Mouse (Mus musculus) brain, embryonic 14.5 days (tissue): ENCODE measurements around the gene Trim67. TPM values are rescaled to one million over a fixed set of nuclear protein-coding genes. Genes with fewer than 3 reads are reported as not detected.

Source experiments
- DNase-seq: peaks from one replicate; pipeline ENCODE4 v3.0.0-alpha.2; 2011; ENCODE audit warnings: low read depth
- CTCF ChIP-seq: fragments of 200-500 bp; IDR thresholded peaks from 2 replicates; pipeline ENCODE4 v1.5.1; 2012; ENCODE audit warnings: inconsistent platforms, mild to moderate bottlenecking, moderate library complexity, borderline replicate concordance; ENCODE audit not compliant: insufficient read depth, insufficient read length; ENCODE audit errors: extremely low read depth
- POLR2A ChIP-seq: fragments of 200-500 bp; IDR thresholded peaks from 2 replicates; pipeline ENCODE4 v1.6.1; 2012; ENCODE audit warnings: mild to moderate bottlenecking, inconsistent platforms, borderline replicate concordance; ENCODE audit not compliant: poor library complexity, insufficient read depth, insufficient read length, severe bottlenecking; ENCODE audit errors: extremely low read depth
- polyA plus RNA-seq: library from polyadenylated mRNA; depleted of rRNA; stranded (reverse); fragments of >200 nt; gene quantifications from 2 replicates; pipeline ENCODE4 v1.2.3, GENCODE M21; 2012; rRNA removed

The Trim67 gene
- 41.7 and 81.6 TPM in 2 replicates for polyA plus RNA-seq

DNA sequence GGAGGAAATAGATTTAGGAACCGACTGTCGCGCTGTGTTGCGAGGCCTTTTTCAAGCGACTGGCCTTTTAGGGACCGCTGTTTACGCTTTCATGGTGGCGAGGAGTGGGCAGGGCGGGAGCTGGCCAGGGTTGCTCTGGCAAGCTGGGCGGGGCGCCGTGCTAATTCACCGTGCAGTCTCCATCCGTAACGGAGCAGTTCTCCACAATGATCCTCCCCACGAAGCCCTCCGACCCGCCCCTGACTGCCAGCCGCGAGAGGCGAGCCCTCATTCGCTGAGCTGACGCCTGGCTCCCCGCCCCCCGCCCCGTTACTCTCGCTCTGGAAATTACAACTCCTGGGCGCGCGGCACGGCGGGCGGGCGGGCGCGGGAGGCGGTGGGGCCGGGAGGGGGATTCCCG lies at the start of gene Trim67:
Gene Trim67 (plus strand): TSS at position 385 of the 400 bp plus-strand sequence.
- DNase-seq: peak; percentile 97
- TF ChIP-seq POLR2A (peak; percentile 65; the same call in 1 of the 2 replicates), CTCF (no peak)

DNA sequence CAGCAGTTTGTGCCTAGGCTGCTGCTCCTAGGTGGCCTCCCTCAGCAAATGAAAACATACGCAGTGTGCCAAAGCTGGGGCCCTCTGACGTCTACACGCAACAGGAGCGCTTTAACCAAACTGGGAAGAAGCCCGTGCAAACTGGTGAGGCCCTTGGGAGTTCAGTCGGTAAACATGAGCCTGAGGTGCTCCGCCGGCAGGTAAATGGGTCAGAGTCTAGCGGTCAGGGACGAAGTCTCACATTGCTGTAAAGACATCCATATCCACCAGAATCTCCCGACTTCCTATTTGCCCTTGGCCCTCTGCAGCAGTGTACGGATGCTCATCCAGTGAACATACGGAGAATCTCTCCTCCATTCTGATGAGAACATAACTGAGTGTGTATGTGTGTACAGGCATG lies 46.2 kb upstream of the Trim67 start:
- no peak for TF ChIP-seq POLR2A
- TF ChIP-seq CTCF: no peak
- no peak for DNase-seq

DNA sequence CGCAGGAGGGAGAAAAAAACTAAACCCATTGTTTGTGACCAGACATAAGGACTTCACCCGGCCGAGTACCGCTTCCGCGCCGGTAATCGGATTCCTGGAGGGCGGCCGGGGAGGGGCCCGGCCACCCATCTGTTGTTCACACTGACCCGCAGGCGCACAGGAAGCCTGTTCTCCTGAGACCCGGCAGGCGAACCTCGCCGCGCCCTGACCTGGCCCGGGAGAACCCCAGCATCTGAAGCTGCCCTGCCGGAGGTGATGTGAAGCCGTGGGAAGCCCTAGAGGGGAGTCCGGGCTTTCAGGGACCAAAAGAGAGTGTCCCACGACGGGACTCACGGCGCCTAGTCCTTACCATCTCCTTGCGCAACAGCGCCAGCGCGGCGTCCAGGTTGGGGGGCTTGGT lies 41.7 kb upstream of the Trim67 start:
- DNase-seq: no peak
- TF ChIP-seq POLR2A: no peak
- TF ChIP-seq CTCF: no peak

DNA sequence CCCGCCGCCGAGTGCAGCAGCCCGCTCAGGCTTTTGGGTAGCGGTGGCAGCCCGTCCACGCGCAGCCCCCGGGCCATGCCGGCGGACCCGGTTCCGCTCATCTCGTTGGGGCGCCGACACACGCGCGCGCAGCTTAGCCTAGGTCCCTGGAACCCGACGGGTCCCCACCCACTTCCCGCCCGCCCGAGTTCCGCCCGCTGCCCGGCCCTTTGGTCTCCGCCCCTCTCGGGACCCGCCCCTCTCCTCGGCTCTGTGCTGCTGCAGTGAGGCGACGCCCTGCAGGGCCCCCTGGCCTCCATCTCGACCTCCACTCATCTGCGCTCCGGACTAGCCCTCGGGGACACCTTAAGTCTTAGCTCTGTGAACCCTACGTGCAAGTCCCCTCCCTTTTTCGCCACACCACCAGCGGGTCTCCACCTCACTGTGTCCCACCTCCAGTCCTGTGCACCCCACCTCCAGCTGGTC lies 41.2 kb upstream of the Trim67 start, which contains the start of gene Fam89a:
Gene Fam89a (minus strand): TSS at position 124 of the 465 bp plus-strand sequence.
- TF ChIP-seq CTCF (no peak), POLR2A (no peak)
- DNase-seq: peak; percentile 19

DNA sequence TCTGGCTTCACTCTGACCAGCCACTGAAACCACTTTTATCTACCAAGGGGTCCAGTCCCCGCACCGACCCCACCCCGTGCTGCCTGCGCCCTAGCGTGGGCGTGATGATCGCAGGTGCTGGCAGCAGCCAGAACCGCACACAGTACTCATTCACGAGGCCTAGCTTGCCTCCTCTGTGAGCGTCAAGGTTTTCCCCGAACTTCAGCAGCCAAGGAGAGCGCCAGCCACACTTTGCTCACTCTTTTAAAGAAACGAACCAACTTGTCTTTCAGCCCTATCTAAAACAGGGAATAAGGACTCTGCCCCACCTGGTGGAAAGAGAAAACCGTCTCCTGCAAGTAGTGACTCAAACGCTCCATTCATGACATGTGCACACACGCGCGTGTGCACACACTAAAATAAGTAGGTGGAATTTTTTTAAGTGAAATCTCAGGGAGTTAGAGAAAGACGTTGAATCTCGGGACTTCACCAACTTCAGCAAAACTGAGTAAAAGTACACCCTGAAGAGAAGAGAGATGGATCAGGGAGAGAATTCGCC lies 40.5 kb upstream of the Trim67 start:
- DNase-seq: no peak
- TF ChIP-seq CTCF: no peak

DNA sequence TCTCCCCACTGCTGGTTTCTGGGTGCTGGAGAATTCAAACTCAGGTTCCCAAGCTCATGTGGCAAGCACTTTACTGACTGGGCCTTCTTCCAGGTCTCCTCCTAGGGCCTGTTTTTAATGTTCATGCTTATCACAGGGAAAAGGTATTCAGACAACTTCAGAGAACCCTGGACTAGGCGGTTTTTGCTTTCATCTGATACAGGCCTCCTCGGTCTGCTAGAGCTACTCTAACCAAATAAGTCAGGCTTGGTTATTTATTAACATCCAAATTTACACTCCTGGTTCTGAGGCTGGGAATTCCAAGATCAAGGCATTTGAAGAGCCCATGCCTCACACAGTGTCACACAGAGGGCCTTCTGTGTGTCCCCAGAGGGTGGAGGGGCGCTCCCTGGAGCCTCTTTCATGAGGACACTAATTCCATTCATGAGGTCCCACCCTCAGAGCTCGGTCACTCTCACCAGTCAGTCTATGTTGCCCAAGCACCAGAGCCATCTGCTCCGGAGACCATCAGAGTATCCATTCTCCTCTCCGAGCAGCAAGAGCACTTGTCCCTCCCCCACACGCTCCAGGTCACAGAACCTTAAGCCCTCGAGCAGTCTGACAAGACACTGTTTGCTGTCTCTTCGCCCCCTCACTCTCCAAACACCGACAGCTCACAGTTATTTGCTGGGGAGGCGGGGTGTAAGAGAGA lies 38.6 kb upstream of the Trim67 start:
- TF ChIP-seq CTCF (no peak), POLR2A (no peak)
- DNase-seq: peak; percentile 24

DNA sequence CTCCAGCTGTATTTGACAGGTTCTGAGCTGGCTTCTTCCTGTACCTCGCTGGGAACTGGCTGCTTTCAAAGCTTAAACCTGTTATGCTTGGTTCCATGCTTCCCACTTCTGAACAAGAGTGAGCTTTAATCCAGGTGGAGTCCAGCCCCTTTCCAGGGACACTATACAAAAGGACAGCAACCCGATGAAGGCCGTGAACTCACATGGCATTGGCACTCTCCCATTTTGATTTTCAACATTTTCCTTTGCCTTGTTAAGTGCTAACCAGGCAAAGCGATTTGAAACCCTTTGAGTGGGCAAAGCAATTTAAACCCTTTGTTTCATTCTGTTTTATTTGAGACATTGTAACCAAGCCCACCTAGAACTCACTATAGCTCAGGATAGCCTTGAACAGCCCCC lies 38.1 kb upstream of the Trim67 start:
- no peak for DNase-seq
- no peak for TF ChIP-seq CTCF
- no peak for TF ChIP-seq POLR2A

DNA sequence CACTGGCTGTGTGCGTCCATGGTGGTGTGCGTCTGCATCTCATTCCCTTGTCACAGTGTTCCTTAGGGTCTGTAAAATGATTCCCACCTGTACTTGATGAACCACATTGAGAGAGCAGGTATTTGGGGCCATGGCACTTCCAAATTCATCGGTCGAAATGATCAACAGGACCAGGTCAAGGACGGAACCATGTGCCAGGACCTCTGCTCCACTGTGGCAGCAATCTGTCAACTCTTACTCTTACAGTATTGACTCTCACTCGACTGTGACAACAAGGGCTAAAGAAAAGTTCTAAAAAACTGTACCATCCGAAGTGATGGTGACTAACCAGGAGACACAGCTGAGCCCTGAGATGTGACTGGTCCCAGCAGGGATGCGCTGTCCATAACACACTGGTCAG lies 37.4 kb upstream of the Trim67 start:
- no peak for DNase-seq
- TF ChIP-seq CTCF (no peak), POLR2A (no peak)

DNA sequence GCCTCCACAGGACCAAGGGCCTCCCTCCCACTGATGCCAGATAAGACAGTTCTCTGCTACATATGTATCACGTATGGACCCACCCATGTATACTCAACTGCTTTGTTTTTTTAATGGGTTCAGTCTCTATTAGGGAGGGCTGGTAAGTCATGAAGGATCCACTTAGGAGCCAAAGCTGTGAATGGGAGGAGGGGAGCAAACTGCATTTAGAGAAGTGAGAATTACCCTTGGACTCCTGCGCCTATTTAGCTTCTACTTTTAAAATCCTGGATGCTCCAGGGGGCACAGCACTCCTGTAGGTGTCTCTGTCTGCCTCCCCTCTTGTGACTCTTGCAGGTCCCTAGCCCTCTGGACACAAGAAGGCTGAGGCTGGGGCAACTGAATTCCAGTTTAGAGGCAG lies 36.7 kb upstream of the Trim67 start:
- no peak for TF ChIP-seq CTCF
- TF ChIP-seq POLR2A: no peak
- no peak for DNase-seq

DNA sequence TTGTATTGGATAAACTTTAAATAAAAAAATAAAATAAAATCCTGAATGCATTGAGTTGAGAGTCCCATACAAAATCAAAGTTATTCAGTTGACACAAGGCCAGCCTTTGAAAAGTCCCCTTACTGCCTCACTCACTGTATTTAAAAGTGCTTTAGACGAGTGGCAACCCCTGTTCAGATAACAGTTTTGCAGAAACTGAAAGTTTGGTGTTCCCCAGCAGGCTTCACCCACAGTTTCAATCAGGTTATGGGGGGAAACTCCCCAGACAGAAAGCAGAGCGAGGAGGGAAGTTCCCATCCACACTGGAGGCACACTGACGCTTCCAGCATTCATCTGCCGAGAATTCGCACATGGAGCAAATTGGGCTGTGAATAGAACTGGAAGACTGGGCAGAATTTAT lies 36.3 kb upstream of the Trim67 start:
- no peak for DNase-seq
- no peak for TF ChIP-seq POLR2A
- TF ChIP-seq CTCF: no peak

DNA sequence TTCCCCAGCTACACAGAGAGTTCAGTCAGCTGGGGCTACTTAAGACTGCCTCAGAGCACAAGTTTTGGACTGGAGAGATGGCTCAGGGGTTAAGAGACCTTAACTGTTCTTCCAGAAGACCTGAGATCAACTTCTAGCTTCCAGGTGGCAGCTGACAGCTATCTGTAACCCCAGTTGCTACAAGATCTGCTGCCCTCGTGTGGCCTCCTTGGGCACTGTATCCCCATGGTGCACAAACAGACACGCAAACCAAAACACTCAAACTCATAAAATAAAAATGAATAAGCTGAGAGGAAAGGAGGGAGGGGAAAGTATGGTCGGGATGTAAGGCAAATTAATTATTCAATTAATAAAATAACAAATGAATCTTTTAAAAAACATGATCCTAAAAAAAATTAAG lies 34.3 kb upstream of the Trim67 start:
- DNase-seq: no peak

DNA sequence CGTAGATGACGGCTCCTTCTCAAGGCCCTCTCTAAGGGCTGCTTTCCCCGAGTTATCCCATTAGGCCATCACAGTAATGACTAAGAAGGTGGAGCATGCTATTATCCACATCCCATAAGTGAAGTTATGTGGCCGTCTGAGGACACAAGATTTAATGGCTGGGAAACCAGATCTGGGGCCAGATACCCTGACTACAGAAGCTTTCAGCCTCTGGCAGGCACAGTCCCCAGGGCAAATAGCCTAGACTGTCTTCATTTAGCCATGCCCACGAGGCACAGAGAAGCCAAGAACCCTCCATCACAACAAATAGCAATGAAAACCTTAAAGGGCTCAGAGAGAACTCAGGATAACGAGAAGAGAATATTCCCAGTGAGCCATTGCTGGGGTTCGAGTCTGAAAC lies 29.8 kb upstream of the Trim67 start:
- TF ChIP-seq CTCF (no peak), POLR2A (no peak)
- DNase-seq: no peak

More for the DNA sequence above, 34.3 kb upstream of the Trim67 start:
- TF ChIP-seq CTCF: peak; percentile 50; the same call in 1 of the 2 replicates
- TF ChIP-seq POLR2A: no peak

DNA sequence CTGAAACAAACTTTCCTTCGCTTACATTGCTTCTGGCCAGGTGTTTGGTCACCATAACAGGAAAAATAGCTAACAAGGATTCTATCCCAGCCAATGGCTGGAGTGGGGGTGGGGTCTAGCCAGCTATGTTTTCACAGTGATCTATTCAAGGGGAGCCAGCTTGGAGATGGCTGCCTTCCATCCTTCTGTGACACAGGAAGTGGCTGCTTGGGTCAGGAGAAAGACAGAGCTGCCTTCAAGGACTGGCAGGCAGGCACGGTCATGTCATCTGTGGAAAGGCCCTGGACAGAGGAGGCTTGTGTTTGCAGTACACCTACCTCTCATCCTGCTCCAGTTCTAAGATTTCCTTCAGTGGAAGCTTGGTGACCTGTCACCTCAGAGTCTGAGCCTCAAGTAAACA lies 20.5 kb upstream of the Trim67 start:
- DNase-seq: no peak
- no peak for TF ChIP-seq POLR2A
- TF ChIP-seq CTCF: no peak

DNA sequence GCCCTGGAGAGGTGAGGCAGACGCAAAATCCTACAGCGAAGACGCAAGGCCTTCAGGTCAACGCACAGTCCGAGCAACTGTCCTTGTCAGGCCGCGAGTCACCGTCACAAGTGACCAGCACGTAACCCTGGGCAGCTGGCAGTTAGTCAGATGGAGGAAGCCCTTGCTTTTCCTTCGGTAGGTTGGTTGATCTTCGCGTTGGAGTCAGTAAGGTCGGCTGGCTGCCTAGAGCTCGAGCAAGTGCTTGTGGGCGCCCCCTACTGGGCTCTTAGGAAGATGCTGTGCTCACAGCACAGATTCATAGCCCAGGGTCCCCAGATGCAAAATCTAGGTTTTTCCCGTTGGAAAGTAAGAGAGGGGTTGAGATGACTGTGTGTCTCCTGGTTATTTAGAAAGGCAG lies 17.2 kb upstream of the Trim67 start:
- peak; percentile 85 for DNase-seq
- TF ChIP-seq POLR2A (no peak), CTCF (peak; percentile 92)

DNA sequence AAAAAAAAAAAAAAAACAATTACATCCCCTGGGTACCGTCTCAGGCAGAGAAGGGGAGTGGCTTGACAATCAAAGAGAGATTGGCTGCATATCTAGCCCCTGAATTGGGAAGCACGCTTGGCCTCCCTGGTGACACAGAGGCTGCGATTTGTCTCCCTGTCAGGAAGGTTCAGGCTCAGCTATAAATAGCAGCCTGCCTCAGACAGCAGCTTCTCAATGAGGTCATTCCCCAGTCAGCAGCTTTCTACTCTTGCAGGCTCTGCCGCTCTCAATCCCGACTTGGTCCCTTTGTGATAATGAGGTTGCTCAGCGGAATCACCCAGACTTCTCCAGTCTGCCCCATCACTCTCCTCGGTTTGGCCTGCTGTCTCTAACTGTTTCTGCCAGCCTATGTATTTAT lies 12.7 kb upstream of the Trim67 start:
- DNase-seq: peak; percentile 88
- TF ChIP-seq POLR2A: no peak
- TF ChIP-seq CTCF: no peak

DNA sequence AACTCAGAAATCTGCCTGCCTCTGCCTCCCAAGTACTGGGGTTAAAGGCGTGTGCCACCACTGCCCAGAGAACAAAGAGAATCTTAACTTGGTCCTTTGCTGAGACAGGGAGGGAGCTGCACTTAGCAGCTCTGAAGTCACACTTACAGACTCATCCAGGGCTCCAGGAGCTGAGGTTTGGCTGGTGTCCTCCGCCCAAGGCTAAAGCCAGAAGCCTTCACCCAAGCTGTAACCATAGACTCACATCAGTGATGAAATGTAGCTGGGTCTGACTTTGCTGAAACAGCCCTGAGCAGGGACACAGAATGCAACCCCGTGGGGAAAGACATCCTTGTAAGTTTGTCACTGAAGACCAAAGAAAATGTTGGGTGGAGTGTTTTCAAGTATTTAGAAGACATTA lies 10.5 kb upstream of the Trim67 start:
- no peak for DNase-seq
- TF ChIP-seq POLR2A: no peak
- TF ChIP-seq CTCF: no peak
